Mouse (Mus musculus) thymus, postnatal 0 days (tissue): Measurements from ENCODE around the gene Zfp668. TPM values are rescaled to one million over a fixed set of nuclear protein-coding genes. Genes with fewer than 3 reads are reported as not detected.
A peak's percentile ranks its signal among the peaks of the same experiment; 100 is the strongest.
"Not testable (repeated sequence)": the region's sequence is repeated elsewhere in the genome, so short reads cannot be mapped to it uniquely, and the experiment has no call there.

Source experiments
- DNase-seq: peaks from one replicate; pipeline ENCODE4 v3.0.0-alpha.2; 2015; ENCODE audit warnings: low spot score
- polyA plus RNA-seq: library from polyadenylated mRNA; unstranded; fragments of >200 nt; fragmentation: Nextera tagmentation; extraction: Ambion mirVana; gene quantifications from 2 replicates; pipeline ENCODE4 v1.2.1, GENCODE M21; 2015

Gene Zfp668
- 22.0 and 26.2 TPM in 2 replicates for polyA plus RNA-seq

DNA sequence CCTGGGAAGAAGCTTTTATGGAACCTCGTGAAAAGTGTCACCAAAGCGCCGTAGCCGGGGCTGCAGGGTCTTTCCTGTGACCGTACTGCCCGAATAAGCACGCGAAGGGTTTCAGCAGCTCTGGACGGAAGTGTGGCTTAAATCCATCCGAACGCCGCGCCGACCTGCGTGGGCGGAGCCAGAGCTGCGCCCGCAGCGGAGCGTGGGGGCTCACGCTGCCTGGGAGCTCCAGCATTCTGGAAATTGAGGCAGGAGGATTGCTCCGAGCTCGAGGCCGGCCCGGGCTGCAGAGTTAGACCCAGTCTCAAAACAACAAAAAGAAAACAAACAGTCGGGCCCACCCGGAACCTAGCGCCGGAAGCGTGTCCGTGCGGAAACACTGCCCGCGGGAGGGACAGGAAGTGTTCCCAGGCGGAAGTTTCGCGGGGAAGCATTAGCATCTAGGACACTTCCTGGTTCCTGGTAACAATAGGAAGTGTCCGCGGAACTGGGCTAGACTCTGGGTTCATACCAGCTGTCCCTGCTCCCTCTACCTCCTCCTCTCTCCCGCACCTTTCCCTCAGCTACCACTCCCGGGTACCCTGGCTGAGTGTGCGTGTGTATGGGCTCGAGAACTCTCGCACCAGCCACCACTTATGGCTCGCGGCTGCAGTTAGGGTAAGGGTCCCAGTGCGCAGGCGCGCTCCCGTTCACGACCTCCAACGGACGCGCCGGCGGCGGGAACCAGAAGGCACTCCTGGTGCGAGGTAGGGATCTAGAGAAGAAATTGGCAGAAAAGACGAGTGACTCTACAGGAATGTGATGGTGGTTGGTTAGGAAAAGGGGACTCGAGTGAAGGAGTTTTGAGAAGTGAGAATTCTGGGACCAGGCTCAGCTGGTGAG is at the start of gene Zfp668:
Gene Zfp668, minus strand, starts transcription at position 362 of the 882 bp plus-strand sequence.
- peak; percentile 91 for DNase-seq

DNA sequence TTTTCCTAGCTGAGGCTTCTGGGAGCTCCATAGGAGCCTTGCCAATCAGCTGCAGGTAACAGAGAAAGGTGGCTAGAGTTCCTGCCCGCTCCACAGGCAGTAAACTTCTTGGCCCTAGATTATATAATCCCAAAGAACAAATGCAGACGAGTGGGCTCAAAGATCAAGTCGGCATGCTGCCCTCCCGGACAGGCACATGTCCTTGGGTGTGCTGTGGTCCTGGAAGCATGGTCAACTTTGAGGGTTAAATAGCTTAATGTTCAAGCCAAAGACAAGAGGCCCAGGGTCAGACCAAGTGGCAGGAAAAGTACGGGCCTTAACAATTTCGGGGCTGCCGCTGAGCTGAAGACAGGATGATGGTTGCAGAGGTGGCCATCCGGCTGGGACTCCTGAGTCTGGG is 49.4 kb upstream of the Zfp668 start:
- no peak for DNase-seq

DNA sequence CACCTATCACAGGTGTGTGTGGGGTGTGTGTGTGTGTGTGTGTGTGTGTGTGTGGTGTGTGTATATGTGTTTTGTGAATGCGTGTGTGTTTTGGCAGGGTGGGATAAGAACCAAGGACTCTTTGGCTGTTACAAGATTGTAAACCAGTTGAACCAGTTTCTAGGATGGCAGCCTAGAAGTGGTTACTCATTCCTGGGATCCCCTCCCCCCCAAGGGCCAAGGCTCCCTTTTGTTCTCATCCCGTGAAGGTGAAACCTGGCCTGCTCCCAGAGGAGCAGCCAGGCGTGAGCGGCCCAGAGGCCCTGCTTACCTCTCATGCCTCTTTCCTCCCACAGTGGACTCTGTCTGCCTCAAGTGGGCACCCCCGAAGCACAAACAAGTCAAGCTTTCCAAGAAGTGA is 48.6 kb upstream of the Zfp668 start:
- no peak for DNase-seq

DNA sequence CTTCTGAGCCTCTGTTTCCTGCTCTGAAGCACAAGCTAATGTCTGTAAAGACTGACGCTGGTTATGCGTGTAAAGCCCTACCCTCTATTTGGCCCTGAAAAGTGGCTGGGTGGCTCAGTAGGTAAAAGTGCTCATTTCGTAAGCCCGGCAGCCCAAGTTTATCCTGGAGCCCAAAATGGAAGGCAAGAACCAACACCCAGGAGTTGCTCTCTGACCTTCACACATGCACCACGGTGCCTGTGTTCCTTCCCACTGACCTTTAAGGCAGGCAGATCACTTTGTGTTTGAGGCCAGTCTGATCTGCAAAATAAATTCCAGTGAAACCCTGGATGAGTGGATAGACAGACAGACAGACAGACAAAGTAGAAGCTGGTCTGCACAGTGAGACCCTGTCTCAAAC is 47.1 kb upstream of the Zfp668 start:
- no peak for DNase-seq

DNA sequence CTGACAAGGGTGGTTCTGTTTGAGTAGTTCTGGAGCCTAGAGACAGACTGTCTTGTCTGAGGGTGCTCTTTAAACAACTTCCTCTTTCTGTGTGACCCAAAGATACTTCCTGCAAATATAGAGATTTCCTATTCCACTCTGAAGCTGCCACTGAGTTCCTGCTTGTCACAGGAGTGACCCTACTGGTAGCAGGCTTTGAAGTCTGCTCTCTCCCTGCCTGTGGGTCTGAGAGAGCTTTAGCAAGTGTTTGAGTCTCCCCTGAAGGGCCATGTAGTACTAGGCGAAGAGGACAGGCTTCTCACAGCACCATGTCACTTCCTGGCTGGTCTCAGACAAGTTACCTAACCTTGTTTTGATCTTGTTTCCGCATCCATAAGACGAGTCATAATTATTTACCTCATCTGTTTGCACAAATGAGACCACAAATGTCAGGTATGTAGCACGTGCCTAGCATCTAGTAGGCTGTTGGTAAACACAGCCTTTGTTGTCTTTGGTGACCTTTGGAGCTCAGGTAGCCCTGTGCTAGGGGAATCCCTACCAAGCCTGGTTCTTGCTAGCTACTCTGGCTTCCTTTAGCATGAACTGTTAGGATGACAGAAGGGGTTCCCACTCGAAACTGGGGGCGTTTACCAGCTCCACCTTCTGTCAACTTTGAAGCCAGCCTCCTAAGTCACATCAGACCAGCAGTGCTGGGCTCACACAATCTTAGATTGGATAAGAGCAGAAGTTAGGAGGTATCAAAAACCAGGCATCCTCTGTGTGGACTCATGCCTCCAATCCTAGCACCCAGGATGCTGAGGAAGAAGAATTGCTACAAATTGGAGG is 46.0 kb upstream of the Zfp668 start:
- no peak for DNase-seq

DNA sequence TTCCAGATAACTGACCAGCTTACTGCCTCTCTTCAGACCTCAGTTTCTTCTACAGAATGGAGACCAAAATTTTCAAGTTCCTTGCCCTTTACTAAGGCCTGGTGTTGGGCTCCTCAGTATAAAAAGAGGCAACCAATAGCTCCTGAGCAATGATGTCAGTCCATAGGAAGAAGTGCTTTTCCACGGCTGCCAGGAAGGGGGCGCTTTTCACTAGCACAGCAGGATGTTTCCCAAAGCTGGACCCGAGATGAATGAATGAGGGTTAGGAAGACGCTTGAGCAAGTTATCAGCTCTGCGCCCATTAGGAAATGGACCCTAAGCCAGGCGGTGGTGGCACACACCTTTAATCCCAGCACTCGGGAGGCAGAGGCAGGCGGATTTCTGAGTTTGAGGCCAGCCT is 44.9 kb upstream of the Zfp668 start:
- no peak for DNase-seq

DNA sequence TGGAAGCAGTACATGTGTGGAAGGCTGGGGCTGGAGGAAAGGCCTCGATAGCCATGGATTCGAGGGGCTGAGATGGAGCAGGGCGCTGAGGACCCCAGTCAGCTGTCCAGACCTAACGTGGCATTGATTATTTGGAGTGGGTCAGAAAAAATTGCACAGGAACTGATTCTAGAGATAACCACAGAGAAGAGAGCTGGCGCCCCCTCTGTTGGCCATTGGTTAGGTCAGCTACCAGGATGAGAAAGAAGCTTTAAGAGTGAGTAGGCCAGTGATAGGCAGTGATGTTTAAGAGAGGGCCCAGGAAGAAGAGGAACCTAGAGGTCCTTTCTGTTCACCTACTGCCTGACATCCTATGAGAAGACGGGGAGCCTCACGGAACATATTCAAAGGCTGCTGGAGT is 42.7 kb upstream of the Zfp668 start:
- no peak for DNase-seq

DNA sequence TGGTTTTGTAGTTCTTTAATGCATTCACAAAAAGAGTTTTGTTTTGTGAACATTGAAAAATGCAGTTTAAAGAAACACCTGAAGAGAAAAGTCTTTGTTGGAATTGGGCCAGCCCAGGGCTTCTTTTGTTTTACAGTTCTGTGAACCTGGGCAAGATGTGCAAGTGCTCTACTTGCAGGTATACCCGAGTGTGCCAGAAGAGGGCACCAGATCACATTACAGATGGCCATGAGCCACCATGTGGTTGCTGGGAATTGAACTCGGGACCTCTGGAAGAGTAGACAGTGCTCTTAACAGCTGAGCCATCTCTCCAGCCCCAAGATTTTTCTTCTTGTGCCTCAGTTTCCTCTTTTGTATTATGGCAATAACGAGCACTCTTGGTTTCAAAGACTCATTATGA is 41.6 kb upstream of the Zfp668 start:
- peak; percentile 67 for DNase-seq

DNA sequence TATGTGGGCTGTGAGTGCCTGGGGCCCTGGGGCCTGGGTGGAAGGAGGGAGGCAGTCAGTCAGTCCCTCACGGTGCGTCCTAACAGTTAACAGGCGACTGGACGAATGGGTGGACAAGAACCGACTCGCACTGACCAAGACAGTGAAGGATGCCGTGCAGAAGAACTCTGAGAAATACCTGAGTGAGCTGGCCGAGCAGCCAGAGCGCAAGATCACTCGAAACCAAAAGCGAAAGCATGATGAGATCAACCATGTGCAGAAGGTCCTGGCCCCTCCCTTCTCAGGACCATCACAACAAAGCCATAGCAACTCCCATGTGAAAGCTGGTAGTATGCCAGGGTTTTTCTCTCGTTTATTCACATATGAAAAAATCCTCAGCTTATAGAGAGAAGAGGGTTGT is 38.7 kb upstream of the Zfp668 start:
- DNase-seq = no peak

DNA sequence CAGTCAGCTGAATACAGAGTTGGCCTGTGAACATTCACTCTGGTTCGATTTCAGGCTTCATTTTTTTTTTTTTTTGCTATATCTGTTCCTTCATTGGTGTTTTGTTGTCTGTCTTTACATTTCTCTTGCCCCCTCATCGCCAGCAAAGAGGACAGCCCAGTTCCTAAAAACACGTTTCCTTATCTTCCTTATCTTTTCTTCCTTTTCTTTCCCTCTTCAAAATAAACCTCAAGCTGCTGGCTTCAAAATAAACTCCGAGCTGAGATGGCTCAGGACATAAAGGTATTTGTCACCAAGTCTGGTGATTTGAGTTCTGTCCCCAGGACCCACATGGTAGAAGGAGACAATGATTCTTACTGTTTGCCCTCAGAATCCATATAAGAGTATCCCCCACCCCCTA is 36.3 kb upstream of the Zfp668 start:
- no peak for DNase-seq

DNA sequence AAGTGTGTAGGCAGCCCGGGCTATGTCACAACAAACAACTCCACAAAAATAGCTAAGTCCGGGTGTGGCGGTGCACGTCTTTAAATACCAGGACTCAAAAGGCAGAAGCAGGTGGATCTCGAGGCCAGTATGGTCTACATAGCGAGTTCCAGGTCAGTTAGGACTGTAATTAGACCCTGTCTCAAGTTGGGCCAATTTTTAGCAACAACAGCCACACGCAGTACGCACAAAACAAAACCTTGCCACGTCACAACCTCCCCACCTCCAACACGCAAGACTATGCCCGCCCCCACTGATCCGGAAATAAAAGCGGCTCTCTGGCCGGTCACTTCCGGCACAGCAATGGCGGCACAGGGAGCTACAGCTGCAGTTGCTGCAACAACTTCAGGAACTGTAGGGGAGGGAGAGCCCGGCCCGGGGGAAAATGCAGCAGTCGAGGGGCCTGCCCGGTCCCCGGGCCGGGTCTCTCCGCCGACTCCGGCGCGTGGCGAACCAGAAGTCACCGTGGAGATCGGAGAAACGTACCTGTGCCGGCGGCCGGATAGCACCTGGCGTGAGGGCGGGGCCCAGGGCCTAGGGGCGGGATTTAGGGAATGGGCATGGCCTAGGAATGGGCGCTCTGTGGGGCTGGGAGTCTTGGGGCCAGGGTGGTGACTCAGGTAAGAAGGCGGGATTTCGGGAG is 35.7 kb upstream of the Zfp668 start, which contains the start of gene Kat8:
Gene Kat8, plus strand, starts transcription at position 327 of the 682 bp plus-strand sequence.
- peak; percentile 91 for DNase-seq

DNA sequence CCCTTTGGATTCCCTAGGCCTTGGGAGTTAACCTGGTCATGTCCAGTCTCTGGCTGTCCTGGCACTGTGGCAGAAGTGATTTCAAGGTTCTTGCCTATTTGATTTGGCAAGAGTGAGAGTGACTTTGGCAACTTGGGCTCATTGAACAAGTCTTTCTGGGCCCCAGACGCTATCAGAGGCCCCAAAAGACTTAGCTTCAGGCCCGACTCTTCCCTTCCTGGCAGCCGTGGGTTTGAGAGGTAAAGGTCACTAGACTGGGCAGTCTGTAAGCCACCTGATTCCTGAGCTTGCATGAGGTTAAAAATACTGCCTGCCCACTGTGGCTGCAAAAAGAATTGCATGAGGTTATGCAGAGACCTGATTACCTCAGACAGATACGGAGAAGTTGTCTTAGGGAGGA is 32.0 kb upstream of the Zfp668 start:
- no peak for DNase-seq

DNA sequence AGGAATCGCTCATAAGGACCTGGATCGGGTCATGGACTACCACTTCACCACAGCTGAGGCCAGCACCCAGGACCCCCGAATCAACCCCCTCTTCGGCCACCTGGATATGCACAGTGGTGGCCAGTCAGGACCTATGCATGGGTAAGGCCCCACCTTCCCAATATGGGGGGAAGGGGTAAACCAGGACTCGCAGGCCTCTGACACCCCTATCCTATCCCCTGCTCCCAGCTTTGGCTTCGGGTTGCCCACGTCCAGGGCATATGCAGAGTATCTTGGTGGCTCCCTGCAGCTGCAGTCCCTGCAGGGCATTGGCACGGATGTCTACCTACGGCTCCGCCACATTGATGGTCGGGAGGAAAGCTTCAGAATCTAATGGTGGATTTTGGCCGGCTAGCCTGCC is 31.3 kb upstream of the Zfp668 start:
- DNase-seq = no peak

DNA sequence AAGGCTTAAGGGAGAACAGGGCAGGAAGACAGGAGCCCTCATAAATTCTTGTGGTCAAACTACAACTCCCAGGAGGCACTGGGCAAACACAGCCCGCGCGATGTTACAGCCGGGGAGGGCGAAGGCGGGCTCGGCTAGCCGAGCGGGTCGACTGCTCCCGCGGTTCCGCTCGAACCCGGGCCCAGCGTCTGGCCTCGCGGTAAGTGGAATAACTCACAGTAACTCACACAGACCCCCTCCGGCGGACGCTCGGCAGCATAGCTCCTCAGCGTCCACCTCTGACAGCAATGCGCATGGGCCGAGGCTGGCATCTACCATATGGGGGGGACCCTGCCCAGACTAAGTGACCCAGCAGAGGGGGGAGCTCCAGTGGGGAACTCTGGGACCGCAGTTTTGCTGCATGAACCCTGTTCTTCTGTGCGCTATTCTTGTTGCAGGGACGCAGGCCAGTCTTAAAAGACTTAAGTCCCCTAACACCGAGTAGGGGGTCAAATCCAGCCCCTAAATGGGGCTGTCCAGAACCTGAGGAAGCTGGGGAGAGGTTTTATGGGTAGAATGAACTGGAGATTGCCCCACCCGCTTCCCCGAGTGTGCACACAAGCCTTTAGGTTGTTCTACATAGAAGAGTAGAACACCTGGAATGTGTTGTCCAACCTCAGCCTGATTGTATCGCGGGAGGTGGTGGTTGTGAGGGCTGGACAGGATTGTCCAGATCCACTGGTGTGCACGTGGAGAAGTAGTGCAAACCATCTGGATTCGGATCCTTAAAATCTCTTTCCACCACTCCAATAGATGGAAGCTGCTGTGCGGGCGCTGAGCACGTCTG is 27.6 kb upstream of the Zfp668 start, which contains the start of gene Bckdk:
Gene Bckdk, plus strand, starts transcription at position 112 of the 826 bp plus-strand sequence.
- DNase-seq = peak; percentile 74

DNA sequence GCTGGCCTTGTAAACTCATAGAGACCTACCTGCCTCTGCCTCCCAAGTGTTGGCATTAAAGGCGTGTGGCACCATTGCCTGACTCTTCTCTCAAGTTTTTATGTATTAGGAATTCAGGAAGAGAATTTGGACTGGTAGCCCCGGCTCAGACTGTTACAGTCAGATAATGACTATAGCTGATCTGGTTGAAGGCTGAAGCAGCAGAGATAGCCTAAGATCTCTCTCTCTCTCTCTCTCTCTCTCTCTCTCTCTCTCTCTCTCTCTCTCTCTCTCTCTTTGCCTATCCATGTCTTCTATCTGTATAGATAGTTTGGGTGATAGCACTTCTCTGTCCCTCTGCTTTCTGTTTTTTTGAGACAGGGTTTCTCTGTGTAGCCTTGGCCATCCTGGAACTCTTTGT is 25.1 kb upstream of the Zfp668 start:
- no peak for DNase-seq

DNA sequence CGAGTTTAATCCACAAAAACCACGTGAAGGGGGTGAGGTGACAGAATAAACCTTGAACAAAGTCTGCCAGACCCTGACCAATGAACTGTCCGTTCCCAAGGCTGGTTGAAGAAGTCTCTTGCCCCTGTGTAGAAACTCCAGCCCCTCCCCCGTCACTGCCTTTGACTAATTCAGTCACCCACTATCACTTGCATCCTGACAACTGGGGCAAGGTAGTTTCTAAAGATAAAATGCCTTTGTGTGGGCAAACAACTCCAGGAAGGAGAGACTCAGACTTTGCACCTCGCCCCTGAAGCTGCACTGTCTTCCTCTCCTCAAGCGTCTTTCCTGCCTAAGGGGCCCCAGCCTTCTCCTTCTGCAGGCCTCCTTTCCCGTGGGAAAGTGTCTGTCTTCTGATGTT is 23.4 kb upstream of the Zfp668 start:
- DNase-seq = peak; percentile 46

DNA sequence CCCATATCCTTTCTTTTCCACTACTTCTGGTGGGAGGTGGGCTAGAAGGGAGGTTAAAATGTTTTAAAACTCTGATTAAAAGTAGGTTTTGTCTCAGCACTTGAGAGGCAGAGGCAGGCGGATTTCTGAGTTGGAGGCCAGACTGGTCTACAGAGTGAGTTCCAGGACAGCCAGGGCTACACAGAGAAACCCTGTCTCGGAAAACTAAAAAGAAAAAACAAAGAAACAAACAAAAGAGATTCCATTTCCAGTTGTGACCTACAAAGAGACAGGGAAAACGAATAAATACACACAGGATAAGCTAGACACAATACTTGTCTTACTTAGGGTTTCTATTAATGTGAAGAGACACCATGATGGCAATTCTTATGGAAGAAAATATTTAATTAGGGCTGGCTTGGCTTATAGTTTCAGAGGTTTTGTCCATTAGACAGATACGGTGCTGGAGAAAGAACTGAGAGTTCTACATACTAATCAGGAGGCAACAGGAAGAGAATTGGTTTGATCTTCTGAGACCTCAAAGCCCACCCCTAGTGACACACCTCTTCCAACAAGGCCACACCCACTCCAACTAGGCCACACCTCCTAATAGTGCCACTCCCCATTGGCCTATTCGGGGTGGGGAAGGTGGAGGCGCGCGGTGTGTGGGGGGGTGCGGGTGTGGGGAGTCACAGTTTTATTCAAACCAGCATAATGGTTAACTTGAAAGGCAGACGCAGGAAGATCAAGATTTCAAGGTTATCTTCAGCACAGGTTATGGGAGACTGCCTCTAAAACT is 21.7 kb upstream of the Zfp668 start:
- peak; percentile 57 for DNase-seq

DNA sequence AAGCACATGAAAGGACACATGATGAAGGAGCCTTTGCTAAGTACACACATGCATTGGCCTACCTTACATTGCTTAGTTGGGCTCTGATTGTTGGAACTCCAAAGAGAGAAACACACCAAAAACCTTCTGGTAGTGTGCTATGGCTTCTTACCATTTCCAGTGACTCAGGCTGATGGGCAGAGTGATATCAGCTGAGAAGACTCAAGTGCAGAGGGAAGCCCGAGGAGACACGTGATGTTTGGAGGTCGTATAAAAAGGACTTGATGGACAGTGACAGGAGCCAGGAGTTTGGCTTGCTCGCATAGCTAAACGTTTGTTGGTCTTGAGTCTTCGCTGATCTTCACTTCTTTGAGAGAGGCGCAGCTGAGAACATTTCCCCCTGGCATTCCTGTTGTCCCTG is 20.9 kb upstream of the Zfp668 start:
- no peak for DNase-seq

DNA sequence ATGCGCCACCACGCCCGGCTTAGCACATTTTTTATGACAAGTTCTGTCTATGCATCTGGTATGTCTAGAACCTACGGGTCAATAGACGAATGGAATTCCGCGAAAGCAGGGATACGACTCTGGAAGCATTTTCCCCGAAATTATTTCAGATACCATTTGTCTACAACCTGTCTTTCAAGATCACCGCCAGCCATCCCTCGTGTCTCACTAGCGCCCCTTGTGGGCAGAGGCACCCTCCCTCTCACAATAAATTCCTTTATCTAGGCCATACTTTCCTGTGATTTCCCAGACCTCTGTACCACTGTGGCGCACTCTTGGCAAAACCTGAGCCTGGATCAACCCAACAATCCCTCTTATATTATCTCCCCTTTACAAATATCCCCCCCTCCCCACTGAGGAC is 19.8 kb upstream of the Zfp668 start:
- peak; percentile 57 for DNase-seq

DNA sequence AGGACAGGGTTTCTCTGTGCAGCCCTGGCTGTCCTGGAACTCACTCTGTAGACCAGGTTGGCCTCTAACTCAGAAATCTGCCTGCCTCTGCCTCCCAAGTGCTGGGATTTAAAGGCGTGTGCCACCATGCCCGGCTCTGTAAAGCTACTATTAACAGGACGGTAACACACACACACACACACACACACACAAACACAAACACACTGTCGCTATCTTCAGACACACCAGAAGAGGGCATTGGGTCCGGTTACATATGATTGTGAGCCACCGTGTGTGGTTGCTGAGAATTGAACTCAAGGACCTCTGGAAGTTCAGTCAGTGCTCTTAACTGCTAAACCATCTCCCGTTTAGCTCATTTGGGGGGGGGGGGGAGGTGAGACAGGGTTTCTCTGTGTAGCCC is 19.3 kb upstream of the Zfp668 start:
- not testable (repeated sequence) for DNase-seq
